Mouse (Mus musculus): ENCODE results near the gene Ctsa. TPM values are rescaled to one million over a fixed set of nuclear protein-coding genes. Genes with fewer than 3 reads are reported as not detected.

The Ctsa gene
- polyA plus RNA-seq, 1 experiment from 2014 or later = 79.5 TPM

GRCm38 (mm10) chr2:164803201-164803920, 29.3 kb upstream of the Ctsa start:
- WGBS = 91% methylated on average over 16 of the region's 16 CpGs
- Histone ChIP-seq H3K9me3 (replicated peaks; ENCODE audit: control insufficient read depth, low read length) (no peaks in the 10 kb centered on the region), H3K4me1 (ENCODE audit: control insufficient read depth, insufficient read depth, low read length) (peaks cover 8% of the 10 kb centered on the region; the same call in 1 of the 2 replicates), H3K4me3 (ENCODE audit: low read depth, low read length) (peak overlapping the region; percentile 77; the same call in 1 of the 2 replicates), H3K4me2 (ENCODE audit: low read length) (peak overlapping the region; percentile 62), H3K27ac (ENCODE audit: low read depth, low read length) (no peak overlapping the region), H3K36me3 (ENCODE audit: control insufficient read depth, insufficient read depth, low read length) (0 out of 2 replicates have a peak, but pooled peaks cover 16% of the 10 kb centered on the region), H3K9ac (ENCODE audit: low read length) (peak overlapping the region; percentile 78), H3K27me3 (replicated peaks; ENCODE audit: control insufficient read depth, insufficient read depth, low read length) (no peaks in the 10 kb centered on the region)
- ATAC-seq (no peak), DNase-seq (ENCODE audit: low spot score) (no peak)

- ATAC-seq (no peak), DNase-seq (ENCODE audit: low spot score) (no peak)
- 55% methylated on average over 1 of the region's 1 CpGs for WGBS
- H3K27ac ChIP-seq (ENCODE audit: low read depth, low read length) = no peak overlapping the region
- H3K4me2 ChIP-seq (ENCODE audit: low read length) = peak overlapping the region; percentile 62
- H3K4me3 ChIP-seq (ENCODE audit: low read depth, low read length) = peak overlapping the region; percentile 77
- no peaks in the 10 kb centered on the region for H3K9me3 ChIP-seq (replicated peaks; ENCODE audit: control insufficient read depth, low read length)
- no peaks in the 10 kb centered on the region for H3K27me3 ChIP-seq (replicated peaks; ENCODE audit: control insufficient read depth, insufficient read depth, low read length)
- H3K9ac ChIP-seq (ENCODE audit: low read length) = peak overlapping the region; percentile 78
- peaks cover 8% of the 10 kb centered on the region; the same call in 1 of the 2 replicates for H3K4me1 ChIP-seq (ENCODE audit: control insufficient read depth, insufficient read depth, low read length)
- peaks cover 19% of the 10 kb centered on the region; the same call in 1 of the 2 replicates for H3K36me3 ChIP-seq (ENCODE audit: control insufficient read depth, insufficient read depth, low read length)
Measured at GRCm38 (mm10) chr2:164803921-164804313, 28.8 kb upstream of the Ctsa start.

- peak; percentile 99 for DNase-seq (ENCODE audit: low spot score)
- peaks cover 16% of the 10 kb centered on the region; the same call in 1 of the 2 replicates for H3K36me3 ChIP-seq (ENCODE audit: control insufficient read depth, insufficient read depth, low read length)
Measured at GRCm38 (mm10) chr2:164804533-164805331, 27.9 kb upstream of the Ctsa start, which contains the start of the genes Acot8 and Zswim3. Gene Acot8, minus strand, starts transcription at chr2:164804882. Gene Zswim3, plus strand, starts transcription at chr2:164805098.

GRCm38 (mm10) chr2:164805332-164805718, 27.3 kb upstream of the Ctsa start:
- H3K4me3 ChIP-seq (ENCODE audit: low read depth, low read length) = peak overlapping the region; percentile 77
- H3K27ac ChIP-seq (ENCODE audit: low read depth, low read length) = peak overlapping the region; percentile 74
- 1% methylated on average over 21 of the region's 21 CpGs for WGBS
- DNase-seq (ENCODE audit: low spot score) (no peak), ATAC-seq (peak; percentile 63; the same call in 1 of the 2 replicates)
- peak overlapping the region; percentile 85 for H3K4me2 ChIP-seq (ENCODE audit: low read length)
- peak overlapping the region; percentile 77 for H3K9ac ChIP-seq (ENCODE audit: low read length)
- peaks cover 11% of the 10 kb centered on the region; the same call in 1 of the 2 replicates for H3K36me3 ChIP-seq (ENCODE audit: control insufficient read depth, insufficient read depth, low read length)
- no peaks in the 10 kb centered on the region for H3K27me3 ChIP-seq (replicated peaks; ENCODE audit: control insufficient read depth, insufficient read depth, low read length)
- peaks cover 8% of the 10 kb centered on the region; the same call in 1 of the 2 replicates for H3K4me1 ChIP-seq (ENCODE audit: control insufficient read depth, insufficient read depth, low read length)
- no peaks in the 10 kb centered on the region for H3K9me3 ChIP-seq (replicated peaks; ENCODE audit: control insufficient read depth, low read length)

More at GRCm38 (mm10) chr2:164804533-164805331, 27.9 kb upstream of the Ctsa start, which contains the start of the genes Acot8 and Zswim3:
- Histone ChIP-seq H3K27ac (ENCODE audit: low read depth, low read length) (peak within 1 kb of the TSS; percentile 74), H3K4me3 (ENCODE audit: low read depth, low read length) (peak within 1 kb of the TSS; percentile 77), H3K9me3 (replicated peaks; ENCODE audit: control insufficient read depth, low read length) (no peaks in the 10 kb centered on the region), H3K4me2 (ENCODE audit: low read length) (peak within 1 kb of the TSS; percentile 85), H3K27me3 (replicated peaks; ENCODE audit: control insufficient read depth, insufficient read depth, low read length) (no peaks in the 10 kb centered on the region), H3K4me1 (ENCODE audit: control insufficient read depth, insufficient read depth, low read length) (peaks cover 8% of the 10 kb centered on the region; the same call in 1 of the 2 replicates), H3K9ac (ENCODE audit: low read length) (peak within 1 kb of the TSS; percentile 78)
- under 1% methylated on average over 47 of the region's 47 CpGs for WGBS
- ATAC-seq = peak; percentile 98

- Histone ChIP-seq H3K27ac (ENCODE audit: low read depth, low read length) (no peak overlapping the region), H3K27me3 (replicated peaks; ENCODE audit: control insufficient read depth, insufficient read depth, low read length) (no peaks in the 10 kb centered on the region), H3K4me1 (ENCODE audit: control insufficient read depth, insufficient read depth, low read length) (peaks cover 8% of the 10 kb centered on the region; the same call in 1 of the 2 replicates), H3K9me3 (replicated peaks; ENCODE audit: control insufficient read depth, low read length) (no peaks in the 10 kb centered on the region), H3K9ac (ENCODE audit: low read length) (peak overlapping the region; percentile 13; the same call in 1 of the 2 replicates), H3K36me3 (ENCODE audit: control insufficient read depth, insufficient read depth, low read length) (peaks cover 5% of the 10 kb centered on the region; the same call in 1 of the 2 replicates), H3K4me3 (ENCODE audit: low read depth, low read length) (no peak overlapping the region), H3K4me2 (ENCODE audit: low read length) (0 out of 2 replicates have a peak overlapping the region, but pooled peaks have one; percentile 85)
- WGBS = 86% methylated on average over 7 of the region's 7 CpGs
- ATAC-seq (no peak), DNase-seq (ENCODE audit: low spot score) (no peak)
Measured at GRCm38 (mm10) chr2:164806614-164807013, 26.1 kb upstream of the Ctsa start.

- WGBS = 69% methylated on average over 2 of the region's 2 CpGs
Measured at GRCm38 (mm10) chr2:164813557-164813956, 19.1 kb upstream of the Ctsa start.

GRCm38 (mm10) chr2:164815348-164815747, 17.3 kb upstream of the Ctsa start:
- Histone ChIP-seq H3K36me3 (ENCODE audit: control insufficient read depth, insufficient read depth, low read length) (peaks cover 17% of the 10 kb centered on the region), H3K27ac (ENCODE audit: low read depth, low read length) (no peak overlapping the region), H3K4me1 (ENCODE audit: control insufficient read depth, insufficient read depth, low read length) (no peaks in the 10 kb centered on the region), H3K4me2 (ENCODE audit: low read length) (no peak overlapping the region), H3K4me3 (ENCODE audit: low read depth, low read length) (no peak overlapping the region), H3K9me3 (replicated peaks; ENCODE audit: control insufficient read depth, low read length) (no peaks in the 10 kb centered on the region), H3K27me3 (replicated peaks; ENCODE audit: control insufficient read depth, insufficient read depth, low read length) (no peaks in the 10 kb centered on the region), H3K9ac (ENCODE audit: low read length) (no peak overlapping the region)
- DNase-seq (ENCODE audit: low spot score) (no peak), ATAC-seq (no peak)
- 91% methylated on average over 5 of the region's 5 CpGs for WGBS

More at GRCm38 (mm10) chr2:164813557-164813956, 19.1 kb upstream of the Ctsa start:
- Histone ChIP-seq H3K27me3 (replicated peaks; ENCODE audit: control insufficient read depth, insufficient read depth, low read length) (no peaks in the 10 kb centered on the region), H3K4me2 (ENCODE audit: low read length) (no peak overlapping the region), H3K36me3 (ENCODE audit: control insufficient read depth, insufficient read depth, low read length) (peaks cover 15% of the 10 kb centered on the region; the same call in 1 of the 2 replicates), H3K9ac (ENCODE audit: low read length) (no peak overlapping the region), H3K27ac (ENCODE audit: low read depth, low read length) (no peak overlapping the region), H3K4me3 (ENCODE audit: low read depth, low read length) (no peak overlapping the region), H3K4me1 (ENCODE audit: control insufficient read depth, insufficient read depth, low read length) (no peaks in the 10 kb centered on the region), H3K9me3 (replicated peaks; ENCODE audit: control insufficient read depth, low read length) (no peaks in the 10 kb centered on the region)
- DNase-seq (ENCODE audit: low spot score) (no peak), ATAC-seq (no peak)

- ATAC-seq = no peak
- H3K27me3 ChIP-seq (replicated peaks; ENCODE audit: control insufficient read depth, insufficient read depth, low read length) = no peaks in the 10 kb centered on the region
- H3K27ac ChIP-seq (ENCODE audit: low read depth, low read length) = no peak overlapping the region
- no peak overlapping the region for H3K4me2 ChIP-seq (ENCODE audit: low read length)
- 92% methylated on average over 8 of the region's 8 CpGs for WGBS
- no peaks in the 10 kb centered on the region for H3K4me1 ChIP-seq (ENCODE audit: control insufficient read depth, insufficient read depth, low read length)
- no peak overlapping the region for H3K9ac ChIP-seq (ENCODE audit: low read length)
- H3K9me3 ChIP-seq (replicated peaks; ENCODE audit: control insufficient read depth, low read length) = no peaks in the 10 kb centered on the region
- DNase-seq (ENCODE audit: low spot score) = no peak
- no peak overlapping the region for H3K4me3 ChIP-seq (ENCODE audit: low read depth, low read length)
- H3K36me3 ChIP-seq (ENCODE audit: control insufficient read depth, insufficient read depth, low read length) = peaks cover 22% of the 10 kb centered on the region
Measured at GRCm38 (mm10) chr2:164815821-164816220, 16.9 kb upstream of the Ctsa start.
